Comparison of ENCODE assay signal across 9 mouse cellular contexts in genomic region chr3:118433441-118434021, GRCm38 (mm10).
DNase-seq lines count a peak whose midpoint lies in the region; ATAC-seq and TF ChIP-seq lines count a peak whose summit lies in the region.
"Had no signal": no experiment of that assay in that cellular context is flagged by ENCODE, and none has a peak within 500 bp of the region (broad histone marks: within the 10 kb centered on the region; RNA-seq: fewer than 3 reads in every experiment).

No protein-coding gene starts in this region.

- H3K36me3 ChIP-seq in heart, embryonic 10.5 days = no peaks in the 10 kb centered on the region
- H3K36me3 ChIP-seq in forebrain, embryonic 10.5 days (replicated peaks) = no peaks in the 10 kb centered on the region
- no peaks in the 10 kb centered on the region for H3K36me3 ChIP-seq in kidney, embryonic 16.5 days (ENCODE audit: insufficient read depth, low read length)
- H3K36me3 ChIP-seq in midbrain, postnatal 0 days (ENCODE audit: insufficient read depth, low read length) = no peaks in the 10 kb centered on the region
- H3K36me3 ChIP-seq: G1E had no signal

- H3K27me3 ChIP-seq in heart, embryonic 10.5 days (ENCODE audit: insufficient read depth, poor library complexity, severe bottlenecking) = peaks cover 69% of the 10 kb centered on the region
- peaks cover 85% of the 10 kb centered on the region for H3K27me3 ChIP-seq in forebrain, embryonic 10.5 days (ENCODE audit: poor library complexity, severe bottlenecking)
- peaks cover 69% of the 10 kb centered on the region for H3K27me3 ChIP-seq in kidney, embryonic 16.5 days (ENCODE audit: insufficient read depth, low read length)
- no peaks in the 10 kb centered on the region for H3K27me3 ChIP-seq in midbrain, postnatal 0 days (ENCODE audit: insufficient read depth, low read length)

- H3K27ac ChIP-seq in heart, embryonic 10.5 days = no peak overlapping the region
- H3K27ac ChIP-seq in forebrain, embryonic 10.5 days = 0 out of 2 replicates have a peak overlapping the region, but pooled peaks have one; percentile 46
- no peak overlapping the region for H3K27ac ChIP-seq in kidney, embryonic 16.5 days (ENCODE audit: low read length)
- peak overlapping the region; percentile 68 for H3K27ac ChIP-seq in midbrain, postnatal 0 days (ENCODE audit: low read depth, low read length)

- TF ChIP-seq CTCF in midbrain, postnatal 0 days (IDR thresholded peaks at IDR 0.05) = no peak

- no peak overlapping the region for H3K9ac ChIP-seq in kidney, embryonic 16.5 days (replicated peaks; ENCODE audit: low read length)
- peak overlapping the region; percentile 62 for H3K9ac ChIP-seq in midbrain, postnatal 0 days (replicated peaks; ENCODE audit: low read length, poor library complexity, severe bottlenecking)

- DNase-seq in heart, embryonic 10.5 days (ENCODE audit: low spot score) = no peak
- no peak for DNase-seq in heart, adult 8-10 months (ENCODE audit: low spot score)
- DNase-seq in Muller cell, postnatal 12 days (ENCODE audit: inconsistent ontology term) = peak; percentile 49
- peak; percentile 47 for DNase-seq in forebrain, embryonic 10.5 days (ENCODE audit: extremely low spot score, low spot score)
- peak; percentile 45 for DNase-seq in midbrain, postnatal 0 days (ENCODE audit: low spot score)
- DNase-seq in thymus, postnatal 0 days (ENCODE audit: low spot score) = no peak
- no peak for DNase-seq in urinary bladder, adult 2 months (ENCODE audit: low spot score)

- H3K4me2 ChIP-seq in kidney, embryonic 16.5 days (replicated peaks; ENCODE audit: low read depth, low read length) = peak overlapping the region; percentile 78
- H3K4me2 ChIP-seq in midbrain, postnatal 0 days (ENCODE audit: low read depth, low read length, poor library complexity, severe bottlenecking) = peak overlapping the region; percentile 89

- H3K4me1 ChIP-seq in heart, embryonic 10.5 days = peaks cover 8% of the 10 kb centered on the region
- peaks cover 41% of the 10 kb centered on the region for H3K4me1 ChIP-seq in forebrain, embryonic 10.5 days
- H3K4me1 ChIP-seq in kidney, embryonic 16.5 days (ENCODE audit: insufficient read depth, low read length) = peaks cover 23% of the 10 kb centered on the region
- H3K4me1 ChIP-seq in midbrain, postnatal 0 days (ENCODE audit: insufficient read depth, low read length) = peaks cover 4% of the 10 kb centered on the region; the same call in 1 of the 2 replicates

- H3K4me3 ChIP-seq in heart, embryonic 10.5 days = peak overlapping the region; percentile 62
- peak overlapping the region; percentile 59 for H3K4me3 ChIP-seq in forebrain, embryonic 10.5 days
- H3K4me3 ChIP-seq in kidney, embryonic 16.5 days (ENCODE audit: low read length) = peak overlapping the region; percentile 48
- peak overlapping the region; percentile 64 for H3K4me3 ChIP-seq in midbrain, postnatal 0 days (ENCODE audit: low read depth, low read length)

- WGBS in heart, embryonic 10.5 days = under 1% methylated on average over 31 of the region's 31 CpGs
- under 1% methylated on average over 31 of the region's 31 CpGs for WGBS in forebrain, embryonic 10.5 days
- WGBS in kidney, embryonic 16.5 days = 1% methylated on average over 31 of the region's 31 CpGs
- WGBS in midbrain, postnatal 0 days = under 1% methylated on average over 28 of the region's 31 CpGs

- H3K9me3 ChIP-seq in heart, embryonic 10.5 days = no peaks in the 10 kb centered on the region
- no peaks in the 10 kb centered on the region for H3K9me3 ChIP-seq in forebrain, embryonic 10.5 days
- H3K9me3 ChIP-seq in kidney, embryonic 16.5 days (ENCODE audit: low read length) = no peaks in the 10 kb centered on the region
- no peaks in the 10 kb centered on the region for H3K9me3 ChIP-seq in midbrain, postnatal 0 days (ENCODE audit: low read length)

- no peak for ATAC-seq in kidney, embryonic 16.5 days (ENCODE audit: low FRiP score, low TSS enrichment)
- ATAC-seq in midbrain, postnatal 0 days (ENCODE audit: low FRiP score) = no peak

Comparison
In these comparisons a context has a peak if more than half of its experiments do, and no peak if none do; other contexts are left out.
1. DNase-seq: peak in Muller cell, postnatal 12 days (single experiment), forebrain, embryonic 10.5 days (single experiment) and midbrain, postnatal 0 days (single experiment); none in heart, embryonic 10.5 days (single experiment), heart, adult 8-10 months (single experiment), thymus, postnatal 0 days (single experiment) and urinary bladder, adult 2 months (single experiment).
2. H3K27ac ChIP-seq: peak in forebrain, embryonic 10.5 days (single experiment) and midbrain, postnatal 0 days (single experiment); none in heart, embryonic 10.5 days (single experiment) and kidney, embryonic 16.5 days (single experiment).
3. Peak in every context shown above with its lines, with median percentiles within 50 percentile points of each other: H3K4me3 ChIP-seq.